Mouse (Mus musculus) kidney, adult 11 months (tissue): ENCODE results near the gene Calcrl.
"Not testable (repeated sequence)": the region's sequence is repeated elsewhere in the genome, so short reads cannot be mapped to it uniquely, and the experiment has no call there.

Source experiments
- DNase-seq: peaks from one replicate; pipeline ENCODE4 v3.0.0; 2022

Gene Calcrl

DNA sequence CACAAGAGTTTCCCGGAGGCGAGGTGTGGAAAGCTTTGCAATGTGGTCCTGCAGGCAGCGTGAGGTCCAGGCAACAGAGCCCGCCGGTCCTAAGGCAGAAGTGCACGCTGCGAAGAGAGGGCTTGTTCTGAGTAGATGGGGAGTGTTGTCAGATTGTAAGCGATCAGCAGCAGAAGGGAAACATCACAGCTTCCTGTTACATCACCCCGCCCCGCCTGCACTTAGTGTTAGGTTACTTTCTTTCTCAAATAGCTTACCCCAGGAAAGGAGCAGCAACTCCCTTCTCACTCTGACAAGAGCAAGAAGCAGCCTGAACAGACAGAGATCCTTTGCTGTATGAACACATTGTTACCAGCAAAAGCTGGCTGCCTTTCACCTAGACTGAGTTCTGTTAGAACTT is at the start of gene Calcrl:
Gene Calcrl (minus strand): TSS at position 274 of the 400 bp plus-strand sequence.
- DNase-seq: peak; percentile 81

- DNase-seq: no peak
These were observed 49.4 kb upstream of the Calcrl start for GRCm38 (mm10) chr2:84474651-84475050.

DNA sequence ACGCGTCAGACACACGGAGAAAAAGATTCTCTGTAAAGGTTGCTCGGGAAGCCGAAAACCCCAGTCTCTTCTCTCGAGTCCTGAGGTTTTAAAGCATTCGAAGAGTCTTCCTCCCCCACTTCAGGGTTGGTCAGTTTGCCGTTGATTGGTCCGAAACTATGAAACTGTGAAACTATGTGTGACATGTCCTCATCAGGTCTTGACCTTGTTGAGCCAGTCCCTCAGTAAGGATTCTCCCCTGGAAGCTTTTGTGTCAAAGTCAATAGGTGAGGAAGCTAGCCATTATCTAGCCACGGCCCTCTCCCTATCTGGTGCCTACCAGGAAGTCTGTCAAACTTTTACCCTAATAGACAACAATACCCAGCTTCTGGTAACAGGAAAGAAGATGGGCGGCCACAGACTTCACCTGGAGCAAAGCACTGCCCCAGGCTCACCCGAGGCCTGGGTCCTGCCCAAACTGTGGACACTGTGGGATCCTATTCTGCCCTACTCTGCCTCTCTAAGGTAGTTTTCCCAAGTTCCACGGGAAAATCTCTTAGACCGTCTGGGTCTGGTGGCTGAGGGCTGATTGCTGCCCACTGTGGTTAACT is 48.8 kb upstream of the Calcrl start:
- no peak for DNase-seq

DNA sequence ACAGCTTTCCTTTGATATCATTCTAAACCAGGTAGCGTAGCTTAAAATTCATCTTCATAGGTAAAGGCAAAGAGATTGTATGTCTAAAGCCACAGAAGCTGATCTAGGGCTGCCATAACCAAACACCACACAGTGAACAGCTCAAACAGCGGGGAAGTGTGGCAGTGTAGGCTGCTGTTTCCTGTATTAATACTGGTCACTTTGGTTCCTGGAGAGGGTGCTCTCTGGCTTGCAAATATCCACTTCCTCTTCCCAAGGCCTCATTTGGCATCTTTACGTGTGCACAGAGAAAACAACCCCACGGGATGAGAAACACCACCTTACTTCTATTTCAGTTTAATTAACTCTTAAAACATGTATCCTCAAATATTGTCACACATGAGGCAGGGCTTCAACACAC is 42.2 kb upstream of the Calcrl start:
- no peak for DNase-seq

DNA sequence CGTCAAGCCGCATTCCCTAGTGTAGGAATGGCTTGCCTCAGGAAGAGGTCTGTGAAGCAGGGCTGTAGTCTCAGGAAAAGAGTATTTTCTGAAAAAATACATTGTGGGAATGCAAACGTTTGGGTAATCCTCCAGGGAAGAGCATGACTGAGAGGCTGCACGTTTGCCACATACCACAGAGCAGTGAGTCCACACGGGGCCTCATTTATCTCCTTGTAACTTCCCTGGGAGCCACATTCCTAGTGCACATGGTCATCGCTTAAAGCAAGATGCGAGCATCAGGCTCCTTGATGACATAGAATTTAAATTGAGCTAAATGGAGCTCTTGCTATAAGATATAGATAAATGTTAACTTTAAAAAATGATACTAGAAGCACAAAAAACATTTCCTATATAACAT is 39.7 kb upstream of the Calcrl start:
- no peak for DNase-seq

DNA sequence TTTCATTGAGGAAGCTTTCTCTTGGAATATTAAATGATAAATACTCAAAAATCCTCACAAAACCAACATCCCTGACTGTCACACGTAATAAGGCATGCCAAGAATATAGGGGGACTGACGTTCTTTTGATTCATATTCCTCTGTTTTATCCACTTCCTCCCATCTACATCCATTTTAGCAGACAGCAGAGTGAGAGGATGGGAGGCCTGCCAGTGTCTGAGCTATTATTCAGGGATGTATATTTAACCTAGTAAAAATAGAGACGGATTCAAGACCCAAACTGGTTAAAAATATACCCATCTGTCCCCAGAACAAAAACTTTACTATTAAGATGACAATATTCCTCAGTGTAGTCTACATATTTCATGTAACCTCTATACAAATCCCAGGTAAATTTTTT is 37.2 kb upstream of the Calcrl start:
- no peak for DNase-seq

- no peak for DNase-seq
These were observed 34.5 kb upstream of the Calcrl start for GRCm38 (mm10) chr2:84459651-84460177.

- no peak for DNase-seq
These were observed 32.0 kb upstream of the Calcrl start for GRCm38 (mm10) chr2:84457221-84457620.

DNA sequence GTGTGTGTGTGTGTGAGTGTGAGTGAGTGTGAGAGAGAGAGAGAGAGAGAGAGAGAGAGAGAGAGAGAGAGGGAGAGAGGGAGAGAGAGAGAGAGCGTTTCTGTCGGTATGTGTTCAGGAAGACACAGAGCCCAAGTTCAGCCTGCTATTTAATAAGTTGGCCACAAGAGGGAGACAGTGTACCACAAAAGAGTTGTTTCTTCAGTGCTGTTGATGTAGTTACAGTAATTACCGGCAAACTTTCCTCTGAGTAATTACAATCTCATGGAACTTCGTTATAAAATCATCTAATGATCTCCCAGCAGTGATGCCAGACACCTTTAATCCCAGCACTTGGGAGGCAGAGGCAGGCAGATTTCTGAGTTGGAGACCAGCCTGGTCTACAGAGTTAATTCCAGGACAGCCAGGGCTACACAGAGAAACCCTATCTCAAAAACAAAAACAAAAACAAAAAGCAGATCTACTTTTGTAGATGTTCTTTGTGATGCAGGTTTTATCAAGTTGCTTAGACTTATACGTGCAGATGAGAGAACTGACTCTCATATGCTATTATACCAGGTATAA is 30.1 kb upstream of the Calcrl start:
- peak; percentile 35 for DNase-seq

DNA sequence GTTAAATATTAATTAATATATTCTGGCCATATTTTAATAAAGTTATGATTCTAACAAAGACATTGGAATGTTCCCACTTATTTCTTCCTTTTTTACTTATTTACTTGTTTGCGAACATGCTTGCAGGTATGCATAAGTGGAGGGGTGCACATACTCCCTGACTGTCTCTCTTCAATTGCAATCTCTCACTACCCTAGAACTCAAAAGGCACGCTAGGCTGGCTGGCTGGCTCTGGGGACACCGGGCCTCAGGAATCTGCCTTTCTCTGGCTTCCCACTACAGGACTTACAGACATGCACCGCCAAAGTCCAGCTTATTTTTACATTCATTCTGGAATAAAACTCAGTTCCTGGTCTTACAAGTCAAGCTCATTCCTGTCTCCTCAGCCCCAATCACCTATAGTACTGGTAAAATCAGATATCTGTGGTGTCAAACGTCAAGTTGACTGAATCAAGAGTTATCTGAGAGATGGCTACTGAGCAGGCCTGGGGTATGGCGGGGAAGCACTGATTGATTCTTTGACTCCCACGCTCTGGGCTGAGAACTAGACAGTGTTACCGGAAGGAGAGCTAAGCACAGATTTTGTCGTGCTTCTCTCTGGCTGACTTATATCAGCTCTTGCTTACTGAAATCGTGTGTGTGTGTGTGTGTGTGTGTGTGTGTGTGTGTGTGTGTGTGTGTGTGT is 29.5 kb upstream of the Calcrl start:
- DNase-seq: no peak

DNA sequence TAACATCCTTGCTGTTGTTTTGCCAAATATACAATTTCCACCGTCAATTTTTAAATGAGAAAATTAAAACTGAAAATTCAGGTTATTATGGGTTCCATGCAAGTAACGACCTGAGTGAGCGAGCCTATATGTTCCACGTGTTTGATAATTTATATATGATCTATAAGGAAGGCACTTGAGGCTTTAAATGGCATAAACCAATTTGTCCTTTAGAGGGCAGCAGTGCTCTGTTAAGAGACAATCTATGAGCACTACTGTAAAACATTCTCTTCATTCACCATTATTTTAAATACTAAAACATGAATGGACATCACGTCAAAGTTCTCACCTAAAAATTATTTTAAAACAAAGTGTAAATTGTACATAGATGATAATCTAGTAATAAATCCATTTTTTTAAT is 28.8 kb upstream of the Calcrl start:
- no peak for DNase-seq

DNA sequence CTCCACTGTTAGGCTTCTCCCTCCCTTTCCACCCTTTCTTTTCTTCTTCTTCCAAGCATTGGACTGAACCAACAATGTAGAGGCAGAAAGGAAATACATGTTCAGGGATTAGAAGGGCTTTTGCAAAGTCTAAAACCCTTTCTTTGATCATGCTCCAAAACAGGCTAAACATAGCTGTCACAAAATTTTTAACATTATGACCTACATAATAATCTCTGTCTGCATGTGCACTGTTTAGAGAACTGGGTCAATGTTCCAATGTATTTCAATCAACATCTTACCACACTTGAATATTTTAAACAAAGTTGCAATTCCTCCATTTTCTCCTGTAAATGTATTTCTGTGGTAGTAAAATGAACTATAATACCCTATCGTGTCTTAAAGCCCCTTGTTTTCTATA is 20.3 kb upstream of the Calcrl start:
- no peak for DNase-seq

DNA sequence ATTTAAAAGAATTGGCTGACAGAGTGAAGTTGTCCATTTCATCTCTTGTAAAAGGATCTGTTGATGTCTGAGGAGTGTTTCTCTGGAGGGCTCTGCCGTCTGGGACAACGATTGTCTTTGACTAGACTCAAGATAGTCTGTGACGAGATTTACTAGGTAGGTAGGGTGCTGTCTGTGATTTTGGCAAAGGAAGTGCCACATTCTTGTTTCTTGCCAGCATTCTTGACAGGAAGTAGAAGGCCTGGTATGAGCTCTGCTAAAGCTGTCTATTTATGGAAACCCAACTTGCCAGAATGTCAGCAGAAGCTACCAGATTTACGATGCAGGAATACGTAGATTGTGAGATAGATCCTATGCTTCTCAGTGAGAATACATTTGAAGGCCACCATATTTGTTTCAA is 16.7 kb upstream of the Calcrl start:
- no peak for DNase-seq

DNA sequence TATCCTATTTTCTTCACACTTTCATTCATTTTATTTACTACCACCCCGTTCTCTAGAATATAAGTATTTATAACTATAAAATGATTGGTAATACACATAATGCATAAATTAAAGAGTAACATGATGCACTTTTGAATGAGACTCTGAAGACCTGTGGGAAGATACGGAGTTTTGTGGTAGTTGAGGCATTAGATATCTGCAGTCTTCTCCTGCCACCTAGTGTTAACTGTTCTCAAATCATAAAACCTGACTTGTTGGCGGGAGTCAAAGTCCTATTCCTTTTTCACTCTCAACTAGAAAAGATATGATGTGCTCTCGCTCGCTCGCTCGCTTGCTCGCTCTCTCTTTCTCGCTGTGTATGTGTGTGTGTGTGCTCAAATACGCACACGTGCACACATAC is 4.5 kb upstream of the Calcrl start:
- DNase-seq: no peak

GRCm38 (mm10) chr2:84428836-84429235 is 3.6 kb upstream of the Calcrl start:
- DNase-seq: no peak

DNA sequence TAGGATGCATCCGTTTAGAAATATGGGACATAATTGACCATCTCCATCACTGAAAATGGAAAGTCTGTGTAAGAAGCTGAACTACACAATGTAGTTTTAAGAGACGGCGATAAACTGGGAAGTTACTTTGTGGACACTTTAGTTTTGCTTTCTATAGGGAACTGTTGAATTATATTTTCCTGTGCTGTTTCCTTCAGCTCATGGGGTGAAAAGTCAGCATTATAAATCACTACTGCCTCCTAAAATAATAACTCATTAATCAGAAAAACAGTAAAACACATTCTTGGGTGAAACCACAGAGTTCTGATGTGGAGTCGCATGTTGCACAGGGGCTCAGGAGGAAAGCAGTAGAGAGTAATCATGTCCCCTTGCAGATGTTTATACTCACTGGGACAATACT is 1.3 kb upstream of the Calcrl start:
- DNase-seq: no peak

DNA sequence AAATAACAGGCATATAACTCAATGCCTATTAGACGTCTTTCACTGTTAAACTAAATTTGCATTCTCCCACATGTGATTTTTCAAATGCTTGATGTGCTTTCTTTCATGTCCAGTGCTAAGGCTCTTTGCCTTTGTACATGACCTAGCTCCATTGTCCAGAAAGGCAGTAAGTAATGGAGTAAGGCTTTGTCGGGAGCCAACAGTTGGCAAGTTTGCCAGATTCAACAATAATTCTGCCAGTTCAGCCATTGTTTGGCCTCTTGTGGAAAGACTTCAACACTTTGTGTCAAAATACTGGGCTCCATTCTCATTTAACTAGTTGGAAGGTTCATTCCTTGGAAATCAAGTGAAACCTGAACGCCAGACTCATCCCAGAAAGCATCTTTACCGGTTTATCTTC is 8.7 kb downstream of the Calcrl start:
- no peak for DNase-seq

DNA sequence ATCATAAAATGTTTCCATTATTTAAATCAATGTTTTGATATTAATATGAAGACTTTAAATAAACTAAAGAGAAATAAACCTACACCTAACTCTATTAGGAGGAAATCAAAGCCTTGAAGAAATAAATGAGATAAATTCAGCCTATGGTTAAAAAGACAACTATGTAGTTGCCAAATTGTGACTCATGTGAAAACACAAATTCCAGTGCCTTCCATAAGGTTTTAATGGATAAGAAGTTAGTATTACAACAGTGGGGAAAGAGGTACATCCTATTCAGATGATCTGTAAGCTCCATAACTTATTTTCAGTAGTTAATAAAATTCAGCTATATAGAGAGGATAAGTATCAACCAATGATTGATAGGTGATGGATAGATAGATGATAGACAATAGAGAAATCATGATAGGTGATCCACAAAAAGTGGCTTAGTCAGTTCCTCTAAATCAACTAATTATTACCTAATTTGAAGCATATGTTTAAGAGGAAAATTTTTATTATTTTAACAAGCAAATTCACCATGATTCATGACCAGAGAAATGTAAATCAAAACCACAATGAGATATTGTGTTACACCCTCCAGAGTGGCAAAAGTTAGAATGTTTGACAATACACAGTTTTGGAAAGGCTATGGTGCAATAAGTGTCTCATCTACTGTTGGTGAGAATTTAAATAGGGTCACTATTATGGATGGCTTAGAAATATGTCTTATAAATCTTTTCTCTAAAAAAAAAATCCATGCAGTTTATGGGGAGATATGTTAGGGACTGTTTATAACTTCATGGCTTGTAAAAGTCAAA is 15.2 kb downstream of the Calcrl start:
- no peak for DNase-seq

DNA sequence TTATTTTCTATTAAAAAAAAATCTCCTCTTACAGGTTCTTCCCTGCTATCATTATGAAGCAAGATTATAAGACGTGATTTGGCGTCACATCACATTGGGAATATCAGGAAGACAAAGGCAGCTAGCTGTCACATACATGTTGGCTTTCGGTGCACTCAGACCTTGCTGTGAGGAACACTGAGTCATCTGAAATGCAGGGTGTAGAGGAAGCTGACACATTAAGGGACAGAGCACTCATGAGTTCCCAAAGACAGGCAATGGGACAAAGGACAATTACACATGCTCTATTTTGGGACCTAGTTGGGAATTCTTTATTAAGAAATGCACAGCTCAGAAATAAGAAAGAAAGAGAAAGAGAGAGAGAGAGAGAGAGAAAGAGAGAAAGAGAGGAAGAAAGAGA is 20.4 kb downstream of the Calcrl start:
- no peak for DNase-seq

DNA sequence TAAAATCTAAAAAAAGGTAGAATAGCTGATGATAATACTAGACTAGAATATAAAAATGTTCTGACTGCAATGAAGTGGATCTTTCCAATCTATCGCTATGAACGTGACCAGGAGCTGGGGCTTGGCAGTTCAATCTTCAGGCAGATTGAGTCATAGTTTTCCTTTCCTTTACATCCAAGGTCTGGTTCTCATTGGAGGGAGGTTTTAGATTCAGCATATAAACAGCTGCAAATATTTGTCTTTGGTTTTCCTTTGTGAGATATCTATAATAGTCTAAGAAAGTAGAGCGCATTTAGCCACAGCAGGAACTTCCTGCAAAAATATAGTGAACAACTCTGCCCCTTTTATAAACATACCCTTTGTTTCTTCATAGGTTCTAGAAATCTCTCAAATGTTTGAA is 22.5 kb downstream of the Calcrl start:
- DNase-seq: no peak

DNA sequence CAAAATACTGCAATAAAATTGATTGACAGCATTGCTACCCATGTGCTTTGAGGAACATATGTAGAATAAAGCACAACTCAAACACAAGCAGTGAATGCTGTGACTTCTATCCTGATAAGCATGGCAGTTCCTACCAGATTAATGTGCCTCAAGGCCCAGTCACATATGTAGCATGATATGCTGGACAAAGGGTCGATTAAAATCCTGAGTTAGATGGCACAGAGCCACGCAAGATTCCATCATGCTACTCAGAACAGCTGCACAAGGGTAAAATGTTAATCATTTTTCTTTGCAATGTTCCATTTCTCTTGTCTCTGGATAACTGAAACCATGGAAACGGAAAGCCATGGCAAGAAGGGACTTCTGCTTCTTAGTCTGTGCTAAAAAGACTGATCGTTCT is 28.7 kb downstream of the Calcrl start:
- DNase-seq: no peak

- DNase-seq: no peak
These were observed 32.0 kb downstream of the Calcrl start for GRCm38 (mm10) chr2:84393236-84393635.

- DNase-seq: no peak
These were observed 36.1 kb downstream of the Calcrl start for GRCm38 (mm10) chr2:84389075-84389474.

- DNase-seq: not testable (repeated sequence)
These were observed 36.7 kb downstream of the Calcrl start for GRCm38 (mm10) chr2:84388537-84388936.
